Mouse (Mus musculus) erythroblast, embryonic 14.5 days (primary cell): ENCODE results near the gene Kcnt2. TPM values are rescaled to one million over a fixed set of nuclear protein-coding genes. Genes with fewer than 3 reads are reported as not detected.

Experiments used
- H3K27me3 ChIP-seq: 2 replicates; pipeline ENCODE4 v1.6.1; 2012; ENCODE audit warnings: inconsistent platforms; ENCODE audit not compliant: control insufficient read depth
- H3K36me3 ChIP-seq: 2 replicates; pipeline ENCODE4 v1.6.1; 2012; ENCODE audit warnings: mild to moderate bottlenecking, inconsistent platforms; ENCODE audit not compliant: control insufficient read depth
- H3K4me1 ChIP-seq: 2 replicates; pipeline ENCODE4 v1.6.1; 2012; ENCODE audit warnings: inconsistent platforms; ENCODE audit not compliant: control insufficient read depth
- H3K4me3 ChIP-seq: replicated peaks from 2 replicates; pipeline ENCODE3; 2012; ENCODE audit warnings: moderate library complexity, mild to moderate bottlenecking, inconsistent platforms
- H3K9me3 ChIP-seq: 2 replicates; pipeline ENCODE4 v1.6.1; 2012; ENCODE audit warnings: low read length, inconsistent platforms, mixed read lengths; ENCODE audit not compliant: control insufficient read depth
- GATA1 ChIP-seq: IDR thresholded peaks from 2 replicates; pipeline ENCODE4 v1.6.1; 2012; ENCODE audit warnings: low read length, inconsistent platforms, mixed read lengths
- TAL1 ChIP-seq: IDR thresholded peaks from 3 replicates; pipeline ENCODE4 v1.6.1; 2012; ENCODE audit warnings: low read length, inconsistent platforms, mixed read lengths
- polyA plus RNA-seq: library from polyadenylated mRNA; stranded (reverse); fragments of >175 nt; gene quantifications from 2 replicates; pipeline ENCODE4 v1.2.3, GENCODE M21; 2012

Kcnt2 gene
- polyA plus RNA-seq, 1 experiment, result not detected

GRCm38 (mm10) chr1:140613101-140613500 lies 367.1 kb downstream of the Kcnt2 start:
- no peak overlapping the region for H3K4me3 ChIP-seq
- no peaks in the 10 kb centered on the region for H3K36me3 ChIP-seq
- TF ChIP-seq TAL1, result no peak
- TF ChIP-seq GATA1, result no peak
- H3K9me3 ChIP-seq, result no peaks in the 10 kb centered on the region
- H3K4me1 ChIP-seq, result no peaks in the 10 kb centered on the region
- no peaks in the 10 kb centered on the region for H3K27me3 ChIP-seq

GRCm38 (mm10) chr1:140614840-140615239 lies 368.9 kb downstream of the Kcnt2 start:
- Histone ChIP-seq H3K4me3 (no peak overlapping the region), H3K27me3 (no peaks in the 10 kb centered on the region), H3K9me3 (no peaks in the 10 kb centered on the region), H3K36me3 (no peaks in the 10 kb centered on the region), H3K4me1 (no peaks in the 10 kb centered on the region)
- TF ChIP-seq TAL1 (no peak), GATA1 (no peak)

DNA sequence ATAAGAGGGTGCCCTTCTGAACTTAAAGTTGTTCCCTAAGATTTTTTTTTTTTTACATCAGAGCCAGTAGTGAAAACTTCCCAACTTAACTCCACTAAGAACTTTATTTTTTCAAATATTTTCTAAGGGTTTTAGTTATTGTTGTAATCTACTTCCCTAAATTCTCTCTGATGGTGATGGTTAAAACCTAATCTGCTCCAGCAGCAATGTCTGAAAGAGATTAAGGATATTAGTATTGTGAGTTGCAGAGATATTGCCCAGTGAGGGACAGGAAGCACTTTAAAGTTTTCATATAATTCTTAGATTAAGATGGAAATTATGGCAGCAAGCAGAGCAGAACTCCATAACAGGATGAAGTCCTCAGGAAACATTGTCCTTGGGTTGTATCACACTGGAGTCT lies 372.2 kb downstream of the Kcnt2 start:
- Histone ChIP-seq H3K9me3 (no peaks in the 10 kb centered on the region), H3K4me1 (no peaks in the 10 kb centered on the region), H3K4me3 (no peak overlapping the region), H3K27me3 (no peaks in the 10 kb centered on the region), H3K36me3 (no peaks in the 10 kb centered on the region)
- TF ChIP-seq GATA1 (no peak), TAL1 (no peak)

DNA sequence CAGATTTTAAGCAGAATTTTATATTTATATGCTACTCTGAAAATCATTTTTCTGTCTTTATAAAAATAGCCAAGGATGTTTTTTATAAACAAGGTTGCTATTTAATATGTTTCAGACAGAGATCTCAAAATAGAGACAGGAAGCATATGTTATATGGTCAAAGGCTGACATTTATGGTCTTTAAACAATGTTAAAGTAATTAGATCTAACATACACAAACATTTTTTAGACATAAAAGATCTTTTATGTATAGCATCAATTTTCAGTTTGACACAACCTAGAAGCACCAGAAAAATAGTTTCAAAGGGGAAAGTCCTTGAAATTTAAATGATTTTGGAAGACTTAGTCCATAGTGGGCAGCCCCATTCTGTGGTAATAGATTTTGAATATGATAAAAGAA lies 379.0 kb downstream of the Kcnt2 start:
- no peaks in the 10 kb centered on the region for H3K27me3 ChIP-seq
- no peak for TF ChIP-seq TAL1
- TF ChIP-seq GATA1, result no peak
- no peaks in the 10 kb centered on the region for H3K9me3 ChIP-seq
- H3K4me3 ChIP-seq, result no peak overlapping the region
- no peaks in the 10 kb centered on the region for H3K4me1 ChIP-seq
- no peaks in the 10 kb centered on the region for H3K36me3 ChIP-seq

- H3K36me3 ChIP-seq, result no peaks in the 10 kb centered on the region
- no peaks in the 10 kb centered on the region for H3K4me1 ChIP-seq
- H3K9me3 ChIP-seq, result no peaks in the 10 kb centered on the region
- no peak overlapping the region for H3K4me3 ChIP-seq
- H3K27me3 ChIP-seq, result no peaks in the 10 kb centered on the region
- no peak for TF ChIP-seq TAL1
- TF ChIP-seq GATA1, result no peak
These were observed 413.8 kb downstream of the Kcnt2 start for GRCm38 (mm10) chr1:140659607-140660340.

DNA sequence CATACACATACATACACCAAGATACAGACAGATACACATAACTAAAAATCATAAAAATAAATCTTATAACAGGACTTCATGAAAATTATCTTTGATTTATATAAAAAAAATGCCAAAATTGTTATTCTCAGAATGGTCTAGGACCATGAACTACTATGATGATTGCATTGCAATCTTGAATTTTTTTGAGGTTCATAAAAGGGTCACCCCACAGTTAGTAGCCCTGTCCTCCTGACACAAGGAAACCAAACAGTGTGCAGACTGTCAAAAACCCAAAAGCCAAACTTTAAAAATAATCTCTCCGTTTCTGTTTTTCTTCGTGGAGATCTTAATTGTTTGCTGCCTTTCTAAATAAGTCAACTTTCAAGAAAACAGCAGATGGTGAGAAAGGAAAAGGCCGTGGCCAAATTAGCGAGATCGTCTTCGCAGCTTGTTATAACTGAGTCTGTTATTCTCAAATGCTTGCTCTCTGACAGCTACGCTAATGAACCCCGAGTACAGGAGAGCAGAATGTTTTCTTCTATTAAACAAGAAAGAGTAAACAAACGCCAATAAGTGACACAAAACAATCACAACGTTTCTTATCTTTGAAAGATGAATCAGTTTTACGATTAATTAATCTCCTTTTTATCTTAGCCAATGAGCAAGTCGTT lies 414.9 kb downstream of the Kcnt2 start:
- no peaks in the 10 kb centered on the region for H3K4me1 ChIP-seq
- H3K27me3 ChIP-seq, result no peaks in the 10 kb centered on the region
- TF ChIP-seq GATA1, result no peak
- no peak for TF ChIP-seq TAL1

DNA sequence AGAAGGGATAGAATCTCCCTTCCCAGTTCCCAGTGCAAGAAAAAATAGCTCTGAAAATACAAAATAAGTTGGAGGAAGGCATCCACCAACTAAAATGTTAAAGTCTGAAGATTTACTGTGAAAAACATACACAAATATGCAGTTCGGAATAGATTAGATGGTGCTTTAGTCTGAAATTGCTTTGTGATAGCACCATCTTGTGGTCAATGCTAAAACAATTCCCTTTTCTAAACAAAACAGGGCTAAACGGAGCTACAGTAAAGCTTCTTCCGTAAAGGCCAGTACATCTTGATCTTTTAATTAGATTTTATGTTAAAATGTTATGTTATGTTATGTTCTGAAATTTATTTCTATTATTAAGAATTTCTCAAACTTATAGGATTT lies 415.4 kb downstream of the Kcnt2 start:
- Histone ChIP-seq H3K36me3 (no peaks in the 10 kb centered on the region), H3K9me3 (no peaks in the 10 kb centered on the region), H3K4me1 (no peaks in the 10 kb centered on the region), H3K4me3 (no peak overlapping the region), H3K27me3 (no peaks in the 10 kb centered on the region)
- TF ChIP-seq GATA1 (no peak), TAL1 (no peak)

More for the DNA sequence above, 414.9 kb downstream of the Kcnt2 start:
- H3K36me3 ChIP-seq, result no peaks in the 10 kb centered on the region
- no peak overlapping the region for H3K4me3 ChIP-seq
- no peaks in the 10 kb centered on the region for H3K9me3 ChIP-seq

Other genes starting within 250 kb of the Kcnt2 start
- gene Cfh, start 62.4 kb upstream of the Kcnt2 start, polyA plus RNA-seq, result not detected in 2 replicates